Mouse (Mus musculus) spleen, postnatal 10 days (tissue): Measurements from ENCODE around the gene Noto.
A peak's percentile ranks its signal among the peaks of the same experiment; 100 is the strongest.

Experiments used
- DNase-seq, 2 experiments: peaks; one replicate each; pipeline ENCODE4 v3.0.0; 2021 to 2022; ENCODE audit warnings: low spot score in 2 of 2

Noto gene

GRCm38 (mm10) chr6:85423836-85424379 is at the start of gene Noto:
Noto (plus strand) TSS chr6:85423886.
- no peak for DNase-seq

GRCm38 (mm10) chr6:85373951-85374733 is 49.5 kb upstream of the Noto start, which contains the start of gene Rab11fip5:
Rab11fip5 (minus strand) TSS chr6:85374634.
- DNase-seq: peak in 1 of 2 experiments; percentile 37

GRCm38 (mm10) chr6:85374734-85375114 is 49.0 kb upstream of the Noto start:
- peak; percentile 95 to 99 for DNase-seq

GRCm38 (mm10) chr6:85377066-85377734 is 46.5 kb upstream of the Noto start:
- DNase-seq: no peak

- DNase-seq: no peak
Measured at GRCm38 (mm10) chr6:85377876-85378275, 45.8 kb upstream of the Noto start.

- no peak for DNase-seq
Measured at GRCm38 (mm10) chr6:85378629-85379028, 45.1 kb upstream of the Noto start.

- peak; percentile 33 to 68 for DNase-seq
Measured at GRCm38 (mm10) chr6:85380201-85380900, 43.3 kb upstream of the Noto start.

GRCm38 (mm10) chr6:85380901-85381647 is 42.6 kb upstream of the Noto start:
- no peak for DNase-seq

- DNase-seq: no peak
Measured at GRCm38 (mm10) chr6:85381648-85382020, 42.1 kb upstream of the Noto start.

- DNase-seq: no peak
Measured at GRCm38 (mm10) chr6:85382791-85383190, 40.9 kb upstream of the Noto start.

GRCm38 (mm10) chr6:85388608-85389007 is 35.1 kb upstream of the Noto start:
- DNase-seq: no peak

- peak; percentile 49 to 80 for DNase-seq
Measured at GRCm38 (mm10) chr6:85391803-85392202, 31.9 kb upstream of the Noto start.

- DNase-seq: no peak
Measured at GRCm38 (mm10) chr6:85395360-85395759, 28.3 kb upstream of the Noto start.

- DNase-seq: peak in 1 of 2 experiments; percentile 58
Measured at GRCm38 (mm10) chr6:85397165-85397564, 26.5 kb upstream of the Noto start.

GRCm38 (mm10) chr6:85399715-85400114 is 24.0 kb upstream of the Noto start:
- no peak for DNase-seq

- DNase-seq: no peak
Measured at GRCm38 (mm10) chr6:85402613-85403012, 21.1 kb upstream of the Noto start.

GRCm38 (mm10) chr6:85403039-85403438 is 20.6 kb upstream of the Noto start:
- DNase-seq: no peak

GRCm38 (mm10) chr6:85409003-85409402 is 14.7 kb upstream of the Noto start:
- no peak for DNase-seq

GRCm38 (mm10) chr6:85410771-85411273 is 12.9 kb upstream of the Noto start:
- peak in 1 of 2 experiments; percentile 44 for DNase-seq

GRCm38 (mm10) chr6:85415829-85416228 is 7.9 kb upstream of the Noto start:
- DNase-seq: no peak

- DNase-seq: no peak
Measured at GRCm38 (mm10) chr6:85419150-85419549, 4.5 kb upstream of the Noto start.
